Comparison of ENCODE assay signal across 11 mouse cellular contexts in genomic region chr9:115023708-115024383, GRCm38 (mm10). TPM values are rescaled to one million over a fixed set of nuclear protein-coding genes. Genes with fewer than 3 reads are reported as not detected.
DNase-seq lines count a peak whose midpoint lies in the region; ATAC-seq and TF ChIP-seq lines count a peak whose summit lies in the region.
"Had no signal": no experiment of that assay in that cellular context is flagged by ENCODE, and none has a peak within 500 bp of the region (broad histone marks: within the 10 kb centered on the region; RNA-seq: fewer than 3 reads in every experiment).

No protein-coding gene starts in this region.

- no peak overlapping the region for H3K9ac ChIP-seq in forebrain, embryonic 14.5 days (ENCODE audit: low read length)
- H3K9ac ChIP-seq: liver, embryonic 15.5 days had no signal

- no peaks in the 10 kb centered on the region for H3K4me1 ChIP-seq in forebrain, embryonic 14.5 days (ENCODE audit: control insufficient read depth, insufficient read depth, low read length)
- H3K4me1 ChIP-seq in forebrain, embryonic 10.5 days, result peaks cover 3% of the 10 kb centered on the region
- H3K4me1 ChIP-seq: liver, embryonic 15.5 days had no signal

- no peak for TF ChIP-seq CTCF in layer of hippocampus, adult 2 months (conservative IDR thresholded peaks at IDR 0.05)

- no peaks in the 10 kb centered on the region for H3K27me3 ChIP-seq in forebrain, embryonic 14.5 days (replicated peaks; ENCODE audit: control insufficient read depth, insufficient read depth, low read length)
- no peaks in the 10 kb centered on the region for H3K27me3 ChIP-seq in forebrain, embryonic 10.5 days (ENCODE audit: poor library complexity, severe bottlenecking)
- H3K27me3 ChIP-seq: liver, embryonic 15.5 days had no signal

- 89% methylated on average over 10 of the region's 10 CpGs for WGBS in forebrain, embryonic 14.5 days
- WGBS in forebrain, embryonic 10.5 days, result 93% methylated on average over 10 of the region's 10 CpGs

- no peak for ATAC-seq in forebrain, embryonic 14.5 days

- H3K4me2 ChIP-seq in forebrain, embryonic 14.5 days (ENCODE audit: low read length), result no peak overlapping the region
- H3K4me2 ChIP-seq: liver, embryonic 15.5 days had no signal

- H3K9me3 ChIP-seq in forebrain, embryonic 14.5 days (replicated peaks; ENCODE audit: control insufficient read depth, low read length), result no peaks in the 10 kb centered on the region
- no peaks in the 10 kb centered on the region for H3K9me3 ChIP-seq in forebrain, embryonic 10.5 days
- H3K9me3 ChIP-seq: liver, embryonic 15.5 days had no signal

- peak overlapping the region; percentile 52; the same call in 1 of the 2 replicates for H3K27ac ChIP-seq in forebrain, embryonic 14.5 days (ENCODE audit: low read depth, low read length)
- no peak overlapping the region for H3K27ac ChIP-seq in forebrain, embryonic 10.5 days
- H3K27ac ChIP-seq in layer of hippocampus, adult 2 months, result peak overlapping the region; percentile 86
- H3K27ac ChIP-seq: liver, embryonic 15.5 days had no signal

- H3K36me3 ChIP-seq in forebrain, embryonic 14.5 days (ENCODE audit: control insufficient read depth, insufficient read depth, low read length), result no peaks in the 10 kb centered on the region
- no peaks in the 10 kb centered on the region for H3K36me3 ChIP-seq in forebrain, embryonic 10.5 days (replicated peaks)
- H3K36me3 ChIP-seq: liver, embryonic 15.5 days had no signal

- H3K4me3 ChIP-seq in forebrain, embryonic 14.5 days (ENCODE audit: low read depth, low read length), result no peak overlapping the region
- no peak overlapping the region for H3K4me3 ChIP-seq in forebrain, embryonic 10.5 days
- H3K4me3 ChIP-seq in layer of hippocampus, adult 2 months, result no peak overlapping the region
- H3K4me3 ChIP-seq: erythroblast, embryonic 14.5 days; liver, embryonic 15.5 days had no signal

- DNase-seq in forebrain, embryonic 14.5 days (ENCODE audit: low spot score), result peak; percentile 24
- DNase-seq in forebrain, embryonic 10.5 days (ENCODE audit: extremely low spot score, low spot score), result no peak
- DNase-seq in brain, adult 2 months (ENCODE audit: low read depth, low spot score), result peak; percentile 93
- DNase-seq in gastrocnemius, postnatal 25 days, result peak; percentile 56
- DNase-seq in layer of hippocampus, adult 2 months (ENCODE audit: low spot score in 2 of 2), result peak; percentile 40 to 54
- DNase-seq in ovary, postnatal 14 days (ENCODE audit: low spot score), result no peak
- DNase-seq in thymus, postnatal 25 days, result no peak
- DNase-seq in ovary, postnatal 36 days (ENCODE audit: low spot score), result no peak
- DNase-seq: kidney, adult 8-10 months had no signal

RNA-seq across cellular contexts. Expression of gene Rps27rt, which starts 41.3 kb away (rescaled TPM):
- 270 and 313 TPM in 2 replicates for polyA plus RNA-seq in forebrain, embryonic 14.5 days (2014; fragmentation: Nextera tagmentation; extraction: Ambion mirVana)
- 215 and 266 TPM in 2 replicates for polyA plus RNA-seq in forebrain, embryonic 10.5 days (2016; fragmentation: Nextera tagmentation; extraction: Ambion mirVana)
- 10 to 100 TPM; 11.9 to 22.3 TPM for total RNA-seq in gastrocnemius, postnatal 25 days (2021)
- total RNA-seq in layer of hippocampus, adult 2 months (2021), result 10 to 100 TPM; 25.5 to 28.0 TPM
- polyA plus RNA-seq: erythroblast, embryonic 14.5 days had no signal

RNA-seq across cellular contexts. Expression of gene Osbpl10, which starts 45.5 kb away (rescaled TPM):
- polyA plus RNA-seq in forebrain, embryonic 14.5 days (2014; fragmentation: Nextera tagmentation; extraction: Ambion mirVana), result 1.4 and 1.7 TPM in 2 replicates
- polyA plus RNA-seq in forebrain, embryonic 10.5 days (2016; fragmentation: Nextera tagmentation; extraction: Ambion mirVana), result 0.99 and 1.4 TPM in 2 replicates
- 1 to 10 TPM; 3.2 to 3.6 TPM for total RNA-seq in gastrocnemius, postnatal 25 days (2021)
- total RNA-seq in layer of hippocampus, adult 2 months (2021), result 10 to 100 TPM; 19.0 to 19.5 TPM
- polyA plus RNA-seq: erythroblast, embryonic 14.5 days had no signal

Comparison
In these comparisons a context has a peak if more than half of its experiments do, and no peak if none do; other contexts are left out.
1. DNase-seq: peak in forebrain, embryonic 14.5 days (single experiment), brain, adult 2 months (single experiment), gastrocnemius, postnatal 25 days (single experiment) and layer of hippocampus, adult 2 months (2 of 2); none in forebrain, embryonic 10.5 days (single experiment), ovary, postnatal 14 days (single experiment), thymus, postnatal 25 days (single experiment) and ovary, postnatal 36 days (single experiment).
2. RNA of gene Osbpl10, which starts 45.5 kb away (total RNA-seq): 19.0 to 19.5 TPM in layer of hippocampus, adult 2 months; 3.2 to 3.6 TPM in gastrocnemius, postnatal 25 days; every median in the first group is over 4 times any median in the second.